Mouse (Mus musculus) stomach, embryonic 16.5 days (tissue): ENCODE results near the gene Spink4. TPM values are rescaled to one million over a fixed set of nuclear protein-coding genes. Genes with fewer than 3 reads are reported as not detected.

Experiments
- ATAC-seq: fragments of 200-750 bp; cut with Nextera tagmentation; 2 replicates; pipeline ENCODE4 v1.8.0; 2017; ENCODE audit warnings: moderate number of reproducible peaks, moderate TSS enrichment; ENCODE audit not compliant: insufficient read depth, low FRiP score
- H3K27ac ChIP-seq: fragments of 300-500 bp; sonication (generic); 2 replicates; pipeline ENCODE4 v1.5.1; 2014; ENCODE audit warnings: low read length
- H3K27me3 ChIP-seq: fragments of 300-500 bp; sonication (generic); 2 replicates; pipeline ENCODE4 v1.6.1; 2014; ENCODE audit warnings: low read length, control low read depth, mixed read lengths; ENCODE audit not compliant: control insufficient read depth, insufficient read depth
- H3K36me3 ChIP-seq: fragments of 300-500 bp; sonication (generic); 2 replicates; pipeline ENCODE4 v1.6.1; 2014; ENCODE audit warnings: low read length; ENCODE audit not compliant: control insufficient read depth, insufficient read depth
- H3K4me1 ChIP-seq: fragments of 300-500 bp; sonication (generic); 2 replicates; pipeline ENCODE4 v1.6.1; 2014; ENCODE audit warnings: low read length, control low read depth, mixed read lengths; ENCODE audit not compliant: control insufficient read depth, insufficient read depth
- H3K4me2 ChIP-seq: fragments of 300-500 bp; sonication (generic); 2 replicates; pipeline ENCODE4 v1.6.1; 2014; ENCODE audit warnings: low read depth, low read length, mixed read lengths
- H3K4me3 ChIP-seq: fragments of 300-500 bp; sonication (generic); replicated peaks from 2 replicates; pipeline ENCODE4 v1.5.1; 2014; ENCODE audit warnings: mild to moderate bottlenecking, low read length
- H3K9ac ChIP-seq: fragments of 300-500 bp; sonication (generic); 2 replicates; pipeline ENCODE4 v1.6.1; 2014; ENCODE audit warnings: low read length
- H3K9me3 ChIP-seq: fragments of 300-500 bp; sonication (generic); replicated peaks from 2 replicates; pipeline ENCODE4 v1.6.1; 2016; ENCODE audit warnings: low read length, control low read depth; ENCODE audit not compliant: control insufficient read depth
- WGBS: fragments of 180-500 bp; shearing (Covaris S2); extraction: QIAGEN DNeasy Blood & Tissue Kit; methylation state at CpG from one replicate; pipeline ENCODE4 v1.1.7; 2014; 5-methylcytosine and 5-hydroxymethylcytosine counted together
- polyA plus RNA-seq: library from polyadenylated mRNA; unstranded; fragments of >200 nt; fragmentation: Nextera tagmentation; extraction: Ambion mirVana; gene quantifications from 2 replicates; pipeline ENCODE4 v1.2.1, GENCODE M21; 2015

The Spink4 gene
- polyA plus RNA-seq, 1 experiment from 2014 or later = 40.3 TPM

DNA sequence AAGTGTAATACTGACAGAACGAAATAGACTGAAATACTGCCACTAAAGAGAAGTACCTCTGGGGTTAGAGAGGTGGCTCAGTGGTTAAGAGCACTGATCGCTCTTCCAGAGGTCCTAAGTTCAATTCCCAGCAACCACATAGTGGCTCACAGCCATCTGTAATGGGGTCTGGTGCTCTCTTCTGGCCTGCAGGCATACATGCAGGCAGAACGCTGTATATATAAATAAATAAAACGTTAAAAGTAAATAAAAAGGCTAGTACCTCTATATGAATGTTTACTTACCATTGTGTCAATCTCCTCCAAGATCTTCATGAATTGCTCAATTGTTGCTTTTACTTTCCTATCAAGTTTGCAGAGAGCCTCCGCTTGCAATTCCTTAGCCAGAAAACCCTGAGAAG is 18.9 kb downstream of the Spink4 start:
- Histone ChIP-seq H3K27ac (no peak overlapping the region), H3K4me3 (no peak overlapping the region), H3K4me1 (no peaks in the 10 kb centered on the region), H3K36me3 (peaks cover 63% of the 10 kb centered on the region), H3K9ac (no peak overlapping the region), H3K9me3 (peaks cover 10% of the 10 kb centered on the region), H3K4me2 (no peak overlapping the region), H3K27me3 (no peaks in the 10 kb centered on the region)
- WGBS = 89% methylated on average over 5 of the region's 5 CpGs
- no peak for ATAC-seq

DNA sequence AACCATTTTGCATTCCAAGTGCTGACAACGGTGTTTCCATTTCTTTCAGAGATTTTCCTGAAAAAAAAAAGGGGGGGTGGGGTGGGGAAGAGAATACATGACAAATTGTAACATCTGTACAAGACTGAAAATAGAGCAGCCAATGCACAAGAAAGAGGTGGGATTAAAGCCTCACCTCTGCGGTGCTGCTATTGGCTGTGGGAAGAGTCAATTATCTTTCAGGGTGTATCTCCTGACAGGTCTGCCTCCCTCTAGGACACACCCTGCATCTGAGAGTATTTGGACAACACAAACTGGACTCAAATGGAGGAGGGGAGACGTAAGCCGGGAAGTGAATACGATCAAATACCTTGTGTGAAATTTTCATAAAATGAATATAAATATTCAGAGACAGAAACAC is 23.8 kb downstream of the Spink4 start:
- H3K36me3 ChIP-seq = peaks cover 46% of the 10 kb centered on the region
- H3K4me2 ChIP-seq = no peak overlapping the region

DNA sequence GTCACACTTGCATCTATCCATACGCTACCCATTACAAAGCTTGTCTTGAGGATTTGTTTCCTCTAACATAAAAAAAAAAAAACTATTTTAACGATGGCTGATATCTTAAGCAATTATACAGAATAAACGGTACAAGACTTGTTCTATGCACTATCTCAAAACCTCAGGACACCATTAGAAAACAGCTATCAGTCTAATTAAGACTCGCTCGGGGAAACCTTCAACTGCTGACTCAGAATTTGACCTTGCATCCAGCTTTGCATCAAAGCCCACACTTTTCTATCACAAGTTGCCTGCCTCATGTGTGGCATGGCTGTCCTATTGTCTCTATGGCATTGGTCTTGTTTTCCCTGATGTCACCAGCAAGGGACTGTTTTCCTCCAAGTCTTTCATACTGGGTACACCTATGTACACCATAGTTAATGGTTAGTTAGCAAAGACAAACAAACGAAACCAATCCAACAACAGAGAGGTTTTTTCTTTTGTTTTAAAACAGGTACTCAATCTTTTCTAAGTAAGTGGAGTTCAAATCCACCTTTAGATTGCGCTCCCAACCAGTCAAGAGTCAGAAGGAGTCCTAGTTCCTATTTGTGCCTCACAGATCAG is 26.8 kb downstream of the Spink4 start:
- Histone ChIP-seq H3K4me2 (peak overlapping the region; percentile 64), H3K27me3 (no peaks in the 10 kb centered on the region), H3K36me3 (peaks cover 18% of the 10 kb centered on the region; the same call in 1 of the 2 replicates), H3K4me1 (peaks cover 14% of the 10 kb centered on the region), H3K9me3 (no peaks in the 10 kb centered on the region), H3K9ac (peak overlapping the region; percentile 92), H3K27ac (no peak overlapping the region), H3K4me3 (peak overlapping the region; percentile 75)
- no peak for ATAC-seq
- 70% methylated on average over 7 of the region's 7 CpGs for WGBS

More for the DNA sequence above, 23.8 kb downstream of the Spink4 start:
- ATAC-seq = no peak
- H3K9ac ChIP-seq = no peak overlapping the region
- WGBS = 96% methylated on average over 5 of the region's 5 CpGs
- no peak overlapping the region for H3K4me3 ChIP-seq
- no peaks in the 10 kb centered on the region for H3K27me3 ChIP-seq
- no peak overlapping the region for H3K27ac ChIP-seq
- H3K9me3 ChIP-seq = peaks cover 10% of the 10 kb centered on the region
- peaks cover 6% of the 10 kb centered on the region; the same call in 1 of the 2 replicates for H3K4me1 ChIP-seq

DNA sequence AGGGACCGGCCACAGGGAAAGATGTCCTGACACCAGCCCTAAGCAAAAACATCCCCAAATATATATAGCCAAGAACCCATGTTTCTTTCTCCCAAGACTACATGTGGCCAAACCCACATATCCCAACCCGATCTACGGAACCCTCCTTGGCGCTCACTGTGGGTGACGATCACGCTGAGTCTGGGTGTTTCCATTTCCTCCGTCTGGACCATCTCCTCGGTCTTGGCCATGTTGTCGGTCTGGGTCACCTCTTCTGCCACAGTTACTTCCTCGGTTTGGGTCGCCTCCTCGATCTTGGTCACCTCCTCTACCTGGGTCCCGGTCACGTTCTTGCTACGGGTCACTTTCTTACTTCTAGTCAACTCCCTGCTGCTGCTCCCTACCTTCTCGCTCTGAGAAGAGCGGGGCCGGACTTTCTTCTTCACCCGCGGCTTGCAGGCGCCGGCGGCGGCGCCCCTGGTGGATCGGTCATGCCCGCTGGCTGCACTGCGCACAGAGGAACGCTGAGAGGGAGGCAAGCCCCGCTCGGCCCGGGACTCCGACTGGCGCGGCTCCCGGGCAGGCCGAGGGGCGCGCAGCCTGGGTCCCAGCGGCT is 27.8 kb downstream of the Spink4 start:
- no peak; the same call in 1 of the 2 replicates for ATAC-seq
- peak overlapping the region; percentile 64 for H3K4me2 ChIP-seq
- H3K9me3 ChIP-seq = no peaks in the 10 kb centered on the region
- H3K27ac ChIP-seq = peak overlapping the region; percentile 85
- peaks cover 14% of the 10 kb centered on the region for H3K4me1 ChIP-seq
- H3K4me3 ChIP-seq = peak overlapping the region; percentile 75
- peak overlapping the region; percentile 92 for H3K9ac ChIP-seq
- H3K27me3 ChIP-seq = no peaks in the 10 kb centered on the region
- peaks cover 14% of the 10 kb centered on the region; the same call in 1 of the 2 replicates for H3K36me3 ChIP-seq
- 0% methylated on average over 40 of the region's 40 CpGs for WGBS

DNA sequence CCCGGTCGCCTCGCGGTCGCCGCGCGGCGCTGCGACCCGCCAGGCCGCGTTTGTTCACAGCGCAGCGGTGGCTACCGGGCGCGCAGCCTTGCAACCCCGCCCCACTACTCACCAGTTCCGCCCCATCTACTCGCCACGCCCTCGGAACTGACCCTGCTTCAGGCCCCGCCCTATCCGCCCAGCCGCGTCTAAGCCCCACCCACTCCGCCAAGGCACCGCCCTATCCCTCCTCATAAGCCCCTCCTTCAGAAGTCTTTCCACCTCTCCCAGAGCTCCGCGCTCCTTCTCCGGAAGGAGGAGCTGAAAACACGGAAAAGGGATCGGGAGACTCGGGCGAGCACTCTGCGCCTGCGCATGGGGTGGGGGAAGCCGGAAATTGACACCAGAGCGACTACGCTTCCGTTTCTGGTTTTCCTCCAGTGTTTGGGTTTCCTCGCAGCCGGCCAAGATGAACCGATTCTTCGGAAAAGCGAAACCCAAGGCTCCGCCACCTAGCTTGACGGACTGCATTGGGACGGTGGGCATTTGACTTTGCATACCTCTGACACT is 28.4 kb downstream of the Spink4 start, which contains the start of the genes Bag1 and Chmp5:
Gene Bag1 (minus strand): TSS at position 135 of the 549 bp plus-strand sequence.
Gene Chmp5 (plus strand): TSS at position 248 of the 549 bp plus-strand sequence.
- H3K36me3 ChIP-seq = peaks cover 12% of the 10 kb centered on the region; the same call in 1 of the 2 replicates
- H3K4me2 ChIP-seq = peak within 1 kb of the TSS; percentile 67
- WGBS = under 1% methylated on average over 50 of the region's 50 CpGs
- H3K27me3 ChIP-seq = no peaks in the 10 kb centered on the region
- peak within 1 kb of the TSS; percentile 92 for H3K9ac ChIP-seq
- H3K27ac ChIP-seq = peak within 1 kb of the TSS; percentile 85
- ATAC-seq = peak; percentile 99
- H3K4me1 ChIP-seq = peaks cover 14% of the 10 kb centered on the region
- H3K9me3 ChIP-seq = no peaks in the 10 kb centered on the region
- peak within 1 kb of the TSS; percentile 75 for H3K4me3 ChIP-seq

DNA sequence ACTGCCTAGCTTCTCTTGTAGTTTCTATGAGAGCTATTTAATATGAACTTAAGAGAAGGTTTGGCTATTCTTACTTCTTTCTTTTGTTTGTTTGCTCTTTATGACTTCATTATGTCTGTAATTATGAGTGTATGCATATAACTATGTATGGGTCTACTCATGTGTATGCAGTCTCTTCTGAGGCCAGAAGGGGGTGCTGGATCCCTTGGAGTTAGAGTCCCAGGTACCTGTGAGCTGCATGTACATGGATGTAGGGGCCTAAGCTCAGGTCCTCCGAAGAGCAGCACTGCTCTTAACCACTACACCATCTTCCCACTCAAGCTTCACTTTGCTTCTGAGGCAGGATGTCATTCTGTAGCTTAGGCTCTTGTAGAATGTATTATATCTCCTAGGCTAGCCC is 33.7 kb downstream of the Spink4 start:
- Histone ChIP-seq H3K27me3 (no peaks in the 10 kb centered on the region), H3K36me3 (peaks cover 18% of the 10 kb centered on the region; the same call in 1 of the 2 replicates), H3K4me3 (no peak overlapping the region), H3K4me2 (no peak overlapping the region), H3K9me3 (no peaks in the 10 kb centered on the region), H3K4me1 (peaks cover 8% of the 10 kb centered on the region), H3K9ac (no peak overlapping the region), H3K27ac (no peak overlapping the region)
- 90% methylated on average over 1 of the region's 1 CpGs for WGBS
- ATAC-seq = no peak

DNA sequence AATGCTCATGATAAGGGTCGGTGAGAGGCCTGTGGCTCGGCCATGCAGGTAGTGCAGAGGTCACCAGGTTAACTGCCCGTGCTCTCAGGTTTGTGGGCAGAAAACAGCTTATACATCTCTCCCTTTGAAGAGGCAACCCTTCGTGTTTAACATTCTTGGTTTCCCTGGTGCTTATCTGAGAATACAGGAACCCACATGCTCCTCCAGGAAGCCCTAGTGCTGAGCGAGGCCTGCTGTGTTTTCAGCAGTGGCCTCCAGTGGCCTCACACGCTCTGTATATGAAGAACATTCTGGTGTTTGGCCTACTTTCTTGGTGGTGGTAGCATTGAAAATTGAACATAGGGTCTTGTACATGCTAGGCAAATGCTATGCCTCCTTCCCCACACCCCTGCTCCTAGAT is 36.1 kb downstream of the Spink4 start:
- Histone ChIP-seq H3K27ac (no peak overlapping the region), H3K4me2 (no peak overlapping the region), H3K4me3 (no peak overlapping the region), H3K27me3 (no peaks in the 10 kb centered on the region), H3K9ac (no peak overlapping the region), H3K9me3 (no peaks in the 10 kb centered on the region), H3K36me3 (peaks cover 26% of the 10 kb centered on the region; the same call in 1 of the 2 replicates), H3K4me1 (no peaks in the 10 kb centered on the region)
- ATAC-seq = no peak
- WGBS = 69% methylated on average over 6 of the region's 6 CpGs

DNA sequence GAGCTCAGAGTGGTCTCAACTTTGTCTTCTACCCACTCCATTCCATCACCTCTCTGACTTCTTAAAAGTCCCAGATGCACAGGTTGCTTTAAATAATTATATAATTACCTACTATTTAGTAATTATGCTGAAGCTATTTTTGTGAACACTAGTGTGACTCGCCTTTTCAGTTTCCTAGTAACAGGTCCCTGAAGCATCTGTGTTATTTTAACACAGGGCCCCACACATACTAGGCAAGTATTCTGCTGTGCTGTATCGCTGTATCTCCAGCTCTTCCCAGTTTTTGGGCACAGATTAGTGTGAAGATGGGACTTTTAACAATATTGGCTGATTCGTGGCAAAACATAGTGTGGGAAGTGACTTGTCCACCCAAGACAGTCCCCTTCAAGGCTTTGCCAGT is 43.7 kb downstream of the Spink4 start:
- H3K9me3 ChIP-seq = no peaks in the 10 kb centered on the region
- no peak overlapping the region for H3K9ac ChIP-seq
- H3K27me3 ChIP-seq = no peaks in the 10 kb centered on the region
- H3K4me1 ChIP-seq = no peaks in the 10 kb centered on the region
- ATAC-seq = no peak
- H3K4me3 ChIP-seq = no peak overlapping the region
- WGBS = 91% methylated on average over 3 of the region's 3 CpGs
- H3K27ac ChIP-seq = no peak overlapping the region
- peaks cover 15% of the 10 kb centered on the region for H3K36me3 ChIP-seq
- H3K4me2 ChIP-seq = no peak overlapping the region

DNA sequence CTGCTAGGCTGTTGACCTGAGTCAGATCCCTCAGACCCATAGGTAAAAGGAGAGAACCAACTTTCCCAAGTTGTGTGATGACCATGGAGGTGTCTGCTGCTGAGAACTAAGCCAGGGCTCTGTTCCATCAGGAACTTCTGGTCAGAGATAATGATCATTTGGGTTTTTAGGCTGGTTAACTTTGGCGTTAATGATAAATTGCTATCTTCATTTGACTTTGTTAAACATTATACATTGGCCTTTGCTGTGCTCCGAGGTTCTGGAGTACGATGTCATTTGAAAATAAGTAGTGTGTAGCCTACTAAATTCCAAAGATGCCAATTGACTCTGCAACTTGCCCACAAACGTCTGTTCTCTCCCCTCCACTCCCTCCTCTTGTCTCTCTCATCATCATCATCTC is 49.3 kb downstream of the Spink4 start:
- Histone ChIP-seq H3K27ac (no peak overlapping the region), H3K9ac (no peak overlapping the region), H3K4me3 (no peak overlapping the region), H3K36me3 (peaks cover 9% of the 10 kb centered on the region), H3K9me3 (no peaks in the 10 kb centered on the region), H3K27me3 (no peaks in the 10 kb centered on the region), H3K4me2 (no peak overlapping the region), H3K4me1 (peaks cover 17% of the 10 kb centered on the region)
- ATAC-seq = no peak
- 57% methylated on average over 4 of the region's 4 CpGs for WGBS
